Mouse (Mus musculus): Measurements from ENCODE around the gene Srp72. TPM values are rescaled to one million over a fixed set of nuclear protein-coding genes. Genes with fewer than 3 reads are reported as not detected.
A peak's percentile ranks its signal among the peaks of the same experiment; 100 is the strongest.

Gene Srp72
- polyA plus RNA-seq, 1 experiment from 2014 or later, result 98.0 TPM

- no peak overlapping the region for H3K9ac ChIP-seq (replicated peaks; ENCODE audit: low read length)
- H3K27me3 ChIP-seq (ENCODE audit: insufficient read depth, low read length), result no peaks in the 10 kb centered on the region
- no peak overlapping the region for H3K4me3 ChIP-seq (ENCODE audit: low read length)
- ATAC-seq (ENCODE audit: low FRiP score, low TSS enrichment), result no peak
- no peak overlapping the region for H3K27ac ChIP-seq (ENCODE audit: low read length)
- H3K9me3 ChIP-seq (ENCODE audit: low read length), result no peaks in the 10 kb centered on the region
- peaks cover 5% of the 10 kb centered on the region; the same call in 1 of the 2 replicates for H3K36me3 ChIP-seq (ENCODE audit: insufficient read depth, low read length)
- no peak overlapping the region for H3K4me2 ChIP-seq (replicated peaks; ENCODE audit: low read depth, low read length)
- peaks cover 37% of the 10 kb centered on the region for H3K4me1 ChIP-seq (ENCODE audit: insufficient read depth, low read length)
- WGBS, result 86% methylated on average over 4 of the region's 4 CpGs
These were observed 26.7 kb upstream of the Srp72 start for GRCm38 (mm10) chr5:76947758-76948157.

- H3K36me3 ChIP-seq (ENCODE audit: insufficient read depth, low read length), result peaks cover 9% of the 10 kb centered on the region; the same call in 1 of the 2 replicates
- H3K9me3 ChIP-seq (ENCODE audit: low read length), result no peaks in the 10 kb centered on the region
- peak overlapping the region; percentile 84 for H3K4me2 ChIP-seq (replicated peaks; ENCODE audit: low read depth, low read length)
- peak overlapping the region; percentile 88 for H3K9ac ChIP-seq (replicated peaks; ENCODE audit: low read length)
- WGBS, result under 1% methylated on average over 24 of the region's 24 CpGs
- H3K27ac ChIP-seq (ENCODE audit: low read length), result peak overlapping the region; percentile 79
- peak overlapping the region; percentile 91 for H3K4me3 ChIP-seq (ENCODE audit: low read length)
- H3K27me3 ChIP-seq (ENCODE audit: insufficient read depth, low read length), result no peaks in the 10 kb centered on the region
- ATAC-seq (ENCODE audit: low FRiP score, low TSS enrichment), result no peak
- peaks cover 31% of the 10 kb centered on the region for H3K4me1 ChIP-seq (ENCODE audit: insufficient read depth, low read length)
These were observed 24.0 kb upstream of the Srp72 start for GRCm38 (mm10) chr5:76950343-76951105.

DNA sequence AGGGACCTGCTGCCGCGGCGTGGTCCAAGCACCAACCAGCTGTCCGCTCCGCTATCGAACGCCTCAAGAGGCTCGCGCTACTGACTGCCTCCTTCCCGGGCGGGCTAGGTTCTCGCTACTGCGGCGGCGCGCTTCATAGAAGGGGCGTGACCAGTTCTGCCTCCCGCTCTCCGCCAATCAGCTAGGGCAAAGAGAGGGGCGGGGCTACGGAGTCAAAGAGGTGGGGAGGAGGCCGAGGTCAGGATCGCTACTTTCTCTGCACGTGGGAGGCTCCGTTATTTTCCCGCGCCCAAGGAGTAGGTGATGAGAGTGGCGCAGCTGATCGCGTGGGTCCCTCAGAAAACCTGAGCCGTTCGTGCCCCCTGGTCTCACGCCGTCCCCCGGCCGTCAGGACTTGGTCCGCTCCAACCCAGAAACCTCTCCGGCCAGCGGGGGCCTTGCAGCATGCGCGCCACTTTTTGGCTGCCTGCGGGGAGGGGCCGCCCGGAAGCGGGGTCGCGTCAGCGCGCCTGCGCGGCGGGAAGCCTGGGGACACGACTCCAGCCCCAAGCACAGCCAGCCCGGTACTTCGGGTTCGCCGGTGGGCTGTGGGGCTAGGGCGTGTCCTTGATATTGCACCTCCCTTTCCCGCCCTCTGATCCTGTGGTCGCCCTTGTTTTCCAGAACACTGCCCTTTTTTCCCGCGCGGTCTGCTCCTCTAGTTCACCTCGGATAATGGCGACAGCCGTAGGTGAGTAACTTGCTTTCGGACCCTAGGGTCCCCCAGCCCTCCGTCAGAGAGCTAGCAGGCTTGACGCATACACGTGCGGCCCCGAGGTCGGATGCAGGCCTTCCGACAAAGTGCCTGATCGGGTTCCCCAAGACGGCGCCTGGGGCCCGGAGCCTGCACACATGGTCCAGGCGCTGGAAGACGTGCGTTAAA is 23.1 kb upstream of the Srp72 start, which contains the start of the genes Paics and Ppat:
Gene Paics, plus strand, starts transcription at position 202 of the 922 bp plus-strand sequence.
Gene Ppat, minus strand, starts transcription at position 473 of the 922 bp plus-strand sequence.
- peak within 1 kb of the TSS; percentile 95 for H3K27ac ChIP-seq (ENCODE audit: low read length)

DNA sequence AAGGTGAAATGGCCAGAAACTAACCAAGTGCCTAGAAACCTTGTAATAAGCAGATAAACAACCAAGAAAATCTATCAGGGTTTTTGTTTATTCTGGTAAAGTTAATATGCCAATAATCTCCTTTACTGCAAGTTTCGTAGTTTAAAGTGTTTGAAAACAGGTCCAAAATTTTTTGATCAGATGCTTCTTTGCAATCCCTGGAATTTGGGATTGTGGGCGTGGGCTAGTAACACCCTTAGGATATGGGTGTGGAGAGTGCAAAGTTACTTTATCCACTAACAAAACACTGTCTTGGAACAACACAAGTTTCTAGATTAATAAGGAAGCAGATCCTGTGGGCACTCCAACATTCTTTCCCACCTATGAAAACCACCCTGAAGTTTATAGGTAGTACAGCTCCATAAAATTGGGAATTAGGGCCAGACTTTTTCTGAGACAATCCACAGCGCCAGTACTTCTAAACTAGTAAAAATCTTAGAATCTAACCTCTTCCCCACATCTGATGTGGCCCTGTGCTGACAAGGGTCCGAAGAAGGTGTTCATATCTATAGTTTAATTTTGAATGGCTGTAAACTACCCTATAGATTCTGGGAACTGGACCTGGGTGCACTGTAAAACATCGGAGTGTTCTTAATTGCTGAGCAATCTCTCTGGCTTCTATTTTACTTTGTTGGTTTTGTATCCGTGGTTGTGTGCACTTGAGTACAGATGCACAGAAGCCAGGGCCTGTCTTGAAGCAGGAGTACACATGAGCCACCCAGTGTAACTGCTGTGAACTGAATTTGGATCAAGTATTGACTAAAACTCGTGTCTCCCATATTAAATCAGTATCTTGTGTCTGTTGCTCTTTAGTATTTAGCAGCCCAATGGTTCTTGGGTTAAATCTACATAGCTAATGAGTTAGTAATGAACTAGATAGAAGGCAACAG is 22.1 kb upstream of the Srp72 start:
- no peak for ATAC-seq (ENCODE audit: low FRiP score, low TSS enrichment)
- Histone ChIP-seq H3K4me3 (ENCODE audit: low read length) (peak overlapping the region; percentile 91), H3K4me2 (replicated peaks; ENCODE audit: low read depth, low read length) (peak overlapping the region; percentile 84), H3K36me3 (ENCODE audit: insufficient read depth, low read length) (peaks cover 15% of the 10 kb centered on the region), H3K27me3 (ENCODE audit: insufficient read depth, low read length) (no peaks in the 10 kb centered on the region), H3K27ac (ENCODE audit: low read length) (peak overlapping the region; percentile 95; the same call in 1 of the 2 replicates), H3K9me3 (ENCODE audit: low read length) (no peaks in the 10 kb centered on the region), H3K4me1 (ENCODE audit: insufficient read depth, low read length) (peaks cover 26% of the 10 kb centered on the region), H3K9ac (replicated peaks; ENCODE audit: low read length) (peak overlapping the region; percentile 88)
- WGBS, result 8% methylated on average over 7 of the region's 7 CpGs

More for the DNA sequence above, 23.1 kb upstream of the Srp72 start, which contains the start of the genes Paics and Ppat:
- Histone ChIP-seq H3K36me3 (ENCODE audit: insufficient read depth, low read length) (peaks cover 9% of the 10 kb centered on the region; the same call in 1 of the 2 replicates), H3K4me2 (replicated peaks; ENCODE audit: low read depth, low read length) (peak within 1 kb of the TSS; percentile 84), H3K9me3 (ENCODE audit: low read length) (no peaks in the 10 kb centered on the region), H3K4me3 (ENCODE audit: low read length) (peak within 1 kb of the TSS; percentile 91), H3K9ac (replicated peaks; ENCODE audit: low read length) (peak within 1 kb of the TSS; percentile 88), H3K27me3 (ENCODE audit: insufficient read depth, low read length) (no peaks in the 10 kb centered on the region), H3K4me1 (ENCODE audit: insufficient read depth, low read length) (peaks cover 26% of the 10 kb centered on the region)
- under 1% methylated on average over 80 of the region's 81 CpGs for WGBS
- ATAC-seq (ENCODE audit: low FRiP score, low TSS enrichment), result peak; percentile 98

- Histone ChIP-seq H3K4me2 (replicated peaks; ENCODE audit: low read depth, low read length) (no peak overlapping the region), H3K27me3 (ENCODE audit: insufficient read depth, low read length) (no peaks in the 10 kb centered on the region), H3K9ac (replicated peaks; ENCODE audit: low read length) (no peak overlapping the region), H3K4me1 (ENCODE audit: insufficient read depth, low read length) (peaks cover 18% of the 10 kb centered on the region), H3K36me3 (ENCODE audit: insufficient read depth, low read length) (peaks cover 29% of the 10 kb centered on the region), H3K4me3 (ENCODE audit: low read length) (no peak overlapping the region), H3K9me3 (ENCODE audit: low read length) (no peaks in the 10 kb centered on the region), H3K27ac (ENCODE audit: low read length) (no peak overlapping the region)
- no peak for ATAC-seq (ENCODE audit: low FRiP score, low TSS enrichment)
- 68% methylated on average over 3 of the region's 3 CpGs for WGBS
These were observed 20.7 kb upstream of the Srp72 start for GRCm38 (mm10) chr5:76953794-76954193.

DNA sequence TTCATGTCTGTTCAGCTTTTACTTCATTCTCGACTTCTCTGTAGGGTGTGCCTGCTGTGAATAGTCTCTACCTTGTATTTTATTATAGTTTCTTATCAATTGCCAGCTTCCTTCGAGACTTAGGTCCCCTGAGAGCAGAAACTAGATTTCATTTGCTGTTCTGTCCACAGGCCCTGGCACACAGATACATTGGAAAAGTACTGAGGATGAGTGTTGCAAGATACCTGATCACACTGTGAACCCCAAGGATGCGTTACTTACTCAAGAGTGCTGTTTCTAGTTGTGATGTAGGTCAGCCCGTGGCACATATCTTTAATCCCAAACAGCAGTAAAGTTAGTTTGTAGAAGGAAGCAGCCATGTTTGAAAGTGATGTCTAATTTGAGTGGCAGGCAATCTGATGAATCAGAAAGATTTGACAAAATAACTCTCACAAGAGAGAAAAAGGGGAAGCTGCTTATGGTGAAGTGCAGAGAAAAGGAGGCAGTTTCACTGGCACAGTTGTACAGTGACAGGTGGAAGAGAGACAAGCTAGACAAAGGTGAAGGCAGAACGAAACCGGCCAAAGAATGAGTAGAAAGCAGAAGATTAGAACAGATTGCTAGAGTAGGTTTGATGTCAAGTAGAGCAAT is 20.1 kb upstream of the Srp72 start:
- H3K27ac ChIP-seq (ENCODE audit: low read length), result no peak overlapping the region

GRCm38 (mm10) chr5:76955474-76955873 is 19.0 kb upstream of the Srp72 start:
- WGBS, result 84% methylated on average over 4 of the region's 4 CpGs
- Histone ChIP-seq H3K9me3 (ENCODE audit: low read length) (no peaks in the 10 kb centered on the region), H3K36me3 (ENCODE audit: insufficient read depth, low read length) (peaks cover 38% of the 10 kb centered on the region), H3K4me3 (ENCODE audit: low read length) (no peak overlapping the region), H3K4me1 (ENCODE audit: insufficient read depth, low read length) (peaks cover 9% of the 10 kb centered on the region; the same call in 1 of the 2 replicates), H3K27me3 (ENCODE audit: insufficient read depth, low read length) (no peaks in the 10 kb centered on the region), H3K9ac (replicated peaks; ENCODE audit: low read length) (no peak overlapping the region), H3K4me2 (replicated peaks; ENCODE audit: low read depth, low read length) (no peak overlapping the region), H3K27ac (ENCODE audit: low read length) (no peak overlapping the region)
- ATAC-seq (ENCODE audit: low FRiP score, low TSS enrichment), result no peak

More for the DNA sequence above, 20.1 kb upstream of the Srp72 start:
- peaks cover 16% of the 10 kb centered on the region for H3K4me1 ChIP-seq (ENCODE audit: insufficient read depth, low read length)
- peaks cover 33% of the 10 kb centered on the region for H3K36me3 ChIP-seq (ENCODE audit: insufficient read depth, low read length)
- WGBS, result 82% methylated on average over 6 of the region's 6 CpGs
- no peaks in the 10 kb centered on the region for H3K27me3 ChIP-seq (ENCODE audit: insufficient read depth, low read length)
- no peak overlapping the region; the same call in 1 of the 2 replicates for H3K9ac ChIP-seq (replicated peaks; ENCODE audit: low read length)
- no peaks in the 10 kb centered on the region for H3K9me3 ChIP-seq (ENCODE audit: low read length)
- no peak overlapping the region for H3K4me3 ChIP-seq (ENCODE audit: low read length)
- ATAC-seq (ENCODE audit: low FRiP score, low TSS enrichment), result no peak
- no peak overlapping the region for H3K4me2 ChIP-seq (replicated peaks; ENCODE audit: low read depth, low read length)

DNA sequence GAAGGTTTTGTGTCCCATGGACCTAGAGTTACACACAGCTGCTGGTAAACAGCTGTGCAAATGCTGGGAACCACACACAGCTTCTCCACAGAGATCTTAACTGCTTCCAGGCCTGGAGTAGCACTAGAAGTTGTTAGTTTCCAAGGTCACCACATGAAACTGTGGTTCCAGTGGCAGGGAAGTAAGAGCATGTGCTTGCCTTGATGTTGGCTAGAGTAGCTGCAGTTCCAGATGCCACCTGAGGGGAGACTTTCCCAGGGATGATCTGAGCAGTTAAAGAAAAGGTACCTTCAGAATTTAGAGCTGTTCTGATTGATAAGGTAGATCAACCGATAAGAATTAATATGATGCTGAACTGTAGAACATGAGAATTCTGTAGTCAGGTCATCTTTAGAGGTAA is 16.5 kb upstream of the Srp72 start:
- Histone ChIP-seq H3K4me1 (ENCODE audit: insufficient read depth, low read length) (peaks cover 3% of the 10 kb centered on the region; the same call in 1 of the 2 replicates), H3K4me3 (ENCODE audit: low read length) (no peak overlapping the region), H3K36me3 (ENCODE audit: insufficient read depth, low read length) (peaks cover 53% of the 10 kb centered on the region), H3K4me2 (replicated peaks; ENCODE audit: low read depth, low read length) (no peak overlapping the region), H3K9me3 (ENCODE audit: low read length) (no peaks in the 10 kb centered on the region), H3K9ac (replicated peaks; ENCODE audit: low read length) (no peak overlapping the region), H3K27me3 (ENCODE audit: insufficient read depth, low read length) (no peaks in the 10 kb centered on the region), H3K27ac (ENCODE audit: low read length) (no peak overlapping the region)
- ATAC-seq (ENCODE audit: low FRiP score, low TSS enrichment), result no peak
- 100% methylated on average over 1 of the region's 1 CpGs for WGBS
